Mouse (Mus musculus) kidney, postnatal 0 days (tissue): ENCODE results near the gene Lgmn. TPM values are rescaled to one million over a fixed set of nuclear protein-coding genes. Genes with fewer than 3 reads are reported as not detected.
A peak's percentile ranks its signal among the peaks of the same experiment; 100 is the strongest.

Experiments
- ATAC-seq: fragments of 200-750 bp; cut with Nextera tagmentation; replicated peaks from 2 replicates; pipeline ENCODE4 v1.8.0; 2017; ENCODE audit warnings: low read depth, moderate number of reproducible peaks, moderate TSS enrichment, moderate library complexity; ENCODE audit not compliant: low FRiP score
- DNase-seq: peaks from one replicate; pipeline ENCODE4 v3.0.0-alpha.2; 2016; ENCODE audit warnings: low spot score
- H3K27ac ChIP-seq: fragments of 300-500 bp; sonication (generic); 2 replicates; pipeline ENCODE4 v1.5.1; 2014; ENCODE audit warnings: mild to moderate bottlenecking
- H3K27me3 ChIP-seq: fragments of 300-500 bp; sonication (generic); 2 replicates; pipeline ENCODE4 v1.6.1; 2014; ENCODE audit warnings: low read length, mixed read lengths; ENCODE audit not compliant: insufficient read depth
- H3K36me3 ChIP-seq: fragments of 300-500 bp; sonication (generic); 2 replicates; pipeline ENCODE4 v1.6.1; 2014; ENCODE audit warnings: low read length, mixed read lengths; ENCODE audit not compliant: insufficient read depth
- H3K4me1 ChIP-seq: fragments of 300-500 bp; sonication (generic); replicated peaks from 2 replicates; pipeline ENCODE4 v1.6.1; 2014; ENCODE audit warnings: antibody characterized with exemption, low read length, mixed read lengths; ENCODE audit not compliant: insufficient read depth
- H3K4me2 ChIP-seq: fragments of 300-500 bp; sonication (generic); 2 replicates; pipeline ENCODE4 v1.6.1; 2014; ENCODE audit warnings: mild to moderate bottlenecking, low read length, moderate library complexity, mixed read lengths
- H3K4me3 ChIP-seq: fragments of 300-500 bp; sonication (generic); replicated peaks from 2 replicates; pipeline ENCODE4 v1.5.1; 2014; ENCODE audit warnings: low read depth, low read length
- H3K9ac ChIP-seq: fragments of 300-500 bp; sonication (generic); 2 replicates; pipeline ENCODE4 v1.6.1; 2014; ENCODE audit warnings: low read depth, low read length
- H3K9me3 ChIP-seq: fragments of 300-500 bp; sonication (generic); replicated peaks from 2 replicates; pipeline ENCODE4 v1.6.1; 2016; ENCODE audit warnings: low read length, inconsistent platforms, mixed read lengths
- CTCF ChIP-seq: IDR thresholded peaks from 2 replicates; pipeline ENCODE4 v1.5.1; 2016; ENCODE audit warnings: antibody characterized with exemption, low read depth, mild to moderate bottlenecking, moderate library complexity
- WGBS: fragments of 180-500 bp; shearing (Covaris S2); extraction: QIAGEN DNeasy Blood & Tissue Kit; methylation state at CpG from one replicate; pipeline ENCODE4 v1.1.7; 2014; 5-methylcytosine and 5-hydroxymethylcytosine counted together
- polyA plus RNA-seq: library from polyadenylated mRNA; unstranded; fragments of >200 nt; fragmentation: Nextera tagmentation; extraction: Ambion mirVana; gene quantifications from 2 replicates; pipeline ENCODE4 v1.2.1, GENCODE M21; 2015

Gene Lgmn
- polyA plus RNA-seq, 1 experiment from 2014 or later = 286 TPM

- Histone ChIP-seq H3K27me3 (no peaks in the 10 kb centered on the region), H3K4me2 (no peak overlapping the region), H3K4me1 (no peaks in the 10 kb centered on the region), H3K9ac (no peak overlapping the region), H3K36me3 (peaks cover 14% of the 10 kb centered on the region; the same call in 1 of the 2 replicates), H3K9me3 (no peaks in the 10 kb centered on the region), H3K4me3 (no peak overlapping the region), H3K27ac (no peak overlapping the region)
- DNase-seq (peak; percentile 88), ATAC-seq (peak; percentile 76)
- 55% methylated on average over 16 of the region's 16 CpGs for WGBS
- TF ChIP-seq CTCF = peak; percentile 98
Measured at GRCm38 (mm10) chr12:102387219-102387917, 52.2 kb downstream of the Lgmn start.

DNA sequence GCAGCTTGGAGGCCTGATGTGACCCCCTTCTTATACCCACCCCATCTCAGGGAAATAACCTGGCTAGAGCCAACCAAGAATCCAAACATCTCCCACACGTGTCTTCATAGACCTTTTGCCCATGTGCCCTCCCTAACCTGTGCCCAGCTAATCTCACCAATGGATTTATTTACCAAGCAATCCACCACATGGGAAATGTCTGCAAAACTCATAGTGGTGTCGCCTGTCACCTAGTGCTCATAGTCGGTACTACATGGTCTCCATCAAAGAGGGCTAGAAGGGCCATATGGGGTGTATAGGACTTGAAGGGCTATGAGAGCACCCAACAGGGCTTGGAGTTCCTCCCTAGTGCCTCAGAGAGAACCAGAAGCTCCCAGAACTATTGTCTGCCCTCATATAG, 54.8 kb downstream of the Lgmn start:
- ATAC-seq (peak; percentile 23; the same call in 1 of the 2 replicates), DNase-seq (peak; percentile 74)
- Histone ChIP-seq H3K4me1 (no peaks in the 10 kb centered on the region), H3K36me3 (peaks cover 12% of the 10 kb centered on the region; the same call in 1 of the 2 replicates), H3K27ac (no peak overlapping the region), H3K9ac (no peak overlapping the region), H3K4me3 (no peak overlapping the region), H3K9me3 (no peaks in the 10 kb centered on the region), H3K4me2 (no peak overlapping the region), H3K27me3 (no peaks in the 10 kb centered on the region)
- 16% methylated on average over 3 of the region's 3 CpGs for WGBS
- peak; percentile 92 for TF ChIP-seq CTCF

GRCm38 (mm10) chr12:102383288-102383687, 56.3 kb downstream of the Lgmn start:
- ATAC-seq (no peak), DNase-seq (no peak)
- Histone ChIP-seq H3K36me3 (peaks cover 12% of the 10 kb centered on the region; the same call in 1 of the 2 replicates), H3K27me3 (no peaks in the 10 kb centered on the region), H3K4me1 (no peaks in the 10 kb centered on the region), H3K27ac (no peak overlapping the region), H3K4me3 (no peak overlapping the region), H3K9ac (no peak overlapping the region), H3K9me3 (no peaks in the 10 kb centered on the region), H3K4me2 (no peak overlapping the region)
- WGBS = 91% methylated on average over 9 of the region's 9 CpGs
- no peak for TF ChIP-seq CTCF

DNA sequence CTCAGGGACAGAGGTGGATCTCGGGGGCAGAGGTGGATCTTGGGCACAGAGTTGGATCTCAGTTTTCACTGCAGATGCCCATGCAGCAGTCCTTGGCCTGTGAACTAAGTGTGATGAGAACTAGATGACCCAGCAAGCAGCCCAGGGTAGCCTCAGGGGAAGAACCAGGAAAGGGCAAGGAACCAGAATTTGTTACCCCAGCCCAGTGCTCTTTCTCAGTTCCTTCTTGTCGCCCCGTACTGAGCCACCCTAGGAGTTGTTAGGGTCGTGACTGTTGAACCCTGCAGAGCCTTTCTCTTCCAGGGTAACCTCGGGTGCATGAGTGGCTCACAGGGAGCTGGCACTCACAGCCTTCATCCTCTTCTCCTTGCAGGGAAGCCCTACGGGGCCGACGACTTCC, 57.4 kb downstream of the Lgmn start:
- H3K9ac ChIP-seq = no peak overlapping the region
- H3K4me1 ChIP-seq = no peaks in the 10 kb centered on the region
- DNase-seq (no peak), ATAC-seq (no peak)
- no peak overlapping the region for H3K27ac ChIP-seq
- 84% methylated on average over 8 of the region's 8 CpGs for WGBS
- no peaks in the 10 kb centered on the region for H3K27me3 ChIP-seq
- 0 out of 2 replicates have a peak, but pooled peaks cover 12% of the 10 kb centered on the region for H3K36me3 ChIP-seq
- no peak overlapping the region for H3K4me2 ChIP-seq
- no peak for TF ChIP-seq CTCF
- no peak overlapping the region for H3K4me3 ChIP-seq
- no peaks in the 10 kb centered on the region for H3K9me3 ChIP-seq

GRCm38 (mm10) chr12:102372322-102372721, 67.3 kb downstream of the Lgmn start:
- WGBS = 78% methylated on average over 3 of the region's 3 CpGs
- Histone ChIP-seq H3K9me3 (no peaks in the 10 kb centered on the region), H3K4me3 (no peak overlapping the region), H3K36me3 (0 out of 2 replicates have a peak, but pooled peaks cover 22% of the 10 kb centered on the region), H3K9ac (no peak overlapping the region), H3K4me1 (no peaks in the 10 kb centered on the region), H3K27me3 (no peaks in the 10 kb centered on the region), H3K27ac (no peak overlapping the region), H3K4me2 (no peak overlapping the region)
- DNase-seq (no peak), ATAC-seq (no peak)
- TF ChIP-seq CTCF = no peak

DNA sequence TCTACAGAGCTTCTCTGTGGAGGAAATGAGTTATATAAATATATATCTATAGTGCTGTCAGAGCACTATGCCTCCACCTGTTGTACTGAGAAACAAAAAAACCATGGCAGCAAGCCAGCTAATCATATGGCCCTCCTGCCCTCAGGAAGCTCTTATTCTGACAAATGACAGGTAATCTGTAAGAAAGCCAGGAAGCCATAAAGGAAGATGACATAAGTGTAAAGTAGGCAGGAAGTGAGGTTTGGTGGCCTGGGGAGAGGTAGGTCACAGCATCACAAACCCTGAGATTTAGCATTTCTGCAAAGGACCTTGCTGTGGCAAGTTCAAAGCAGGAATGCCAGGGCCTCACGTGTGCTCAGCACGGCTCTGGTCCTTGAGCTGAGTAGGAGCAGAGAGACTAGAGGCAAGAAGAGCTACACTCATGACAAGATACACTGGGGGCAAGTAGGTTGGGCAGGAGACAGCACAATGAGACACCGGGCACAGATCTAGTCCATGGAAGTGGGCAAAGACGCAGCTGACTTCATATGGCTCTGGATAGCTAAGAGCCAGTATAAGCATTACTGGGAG, 68.6 kb downstream of the Lgmn start:
- TF ChIP-seq CTCF = no peak
- DNase-seq (no peak), ATAC-seq (no peak)
- Histone ChIP-seq H3K27me3 (no peaks in the 10 kb centered on the region), H3K36me3 (0 out of 2 replicates have a peak, but pooled peaks cover 22% of the 10 kb centered on the region), H3K9me3 (no peaks in the 10 kb centered on the region), H3K27ac (no peak overlapping the region), H3K4me1 (no peaks in the 10 kb centered on the region), H3K9ac (no peak overlapping the region), H3K4me3 (no peak overlapping the region), H3K4me2 (no peak overlapping the region)
- 82% methylated on average over 4 of the region's 4 CpGs for WGBS
